Mouse (Mus musculus): ENCODE data around the gene Ccdc80. TPM values are rescaled to one million over a fixed set of nuclear protein-coding genes. Genes with fewer than 3 reads are reported as not detected.

Gene Ccdc80
- total RNA-seq, 2 experiments from 2014 or later = 20.0 to 30.0 TPM

Other genes with a start within 250 kb of the Ccdc80 start
- gene Cd200r2, start 226.3 kb upstream of the Ccdc80 start, total RNA-seq (2021) = not detected
- not detected for gene Cd200r3, start 149.7 kb upstream of the Ccdc80 start, total RNA-seq (2021)
- 1 to 10 TPM; 3.3 to 5.1 TPM for gene Slc35a5, start 65.3 kb downstream of the Ccdc80 start, total RNA-seq (2021)
- gene Atg3, start 65.4 kb downstream of the Ccdc80 start, total RNA-seq (2021) = 10 to 100 TPM; 17.4 to 19.4 TPM
- gene Btla, start 130.9 kb downstream of the Ccdc80 start, total RNA-seq (2021) = under 1 TPM in 1 of 2 experiments, not detected in 1; 0.10 TPM